Mouse (Mus musculus) frontal cortex, postnatal 10 days (tissue): ENCODE results near the gene Ctsz.

ENCODE experiments used
- DNase-seq, 2 experiments: peaks; one replicate each; pipeline ENCODE4 v3.0.0; 2022; ENCODE audit warnings: low spot score in 2 of 2, mixed read lengths in 1 of 2

Ctsz gene

DNA sequence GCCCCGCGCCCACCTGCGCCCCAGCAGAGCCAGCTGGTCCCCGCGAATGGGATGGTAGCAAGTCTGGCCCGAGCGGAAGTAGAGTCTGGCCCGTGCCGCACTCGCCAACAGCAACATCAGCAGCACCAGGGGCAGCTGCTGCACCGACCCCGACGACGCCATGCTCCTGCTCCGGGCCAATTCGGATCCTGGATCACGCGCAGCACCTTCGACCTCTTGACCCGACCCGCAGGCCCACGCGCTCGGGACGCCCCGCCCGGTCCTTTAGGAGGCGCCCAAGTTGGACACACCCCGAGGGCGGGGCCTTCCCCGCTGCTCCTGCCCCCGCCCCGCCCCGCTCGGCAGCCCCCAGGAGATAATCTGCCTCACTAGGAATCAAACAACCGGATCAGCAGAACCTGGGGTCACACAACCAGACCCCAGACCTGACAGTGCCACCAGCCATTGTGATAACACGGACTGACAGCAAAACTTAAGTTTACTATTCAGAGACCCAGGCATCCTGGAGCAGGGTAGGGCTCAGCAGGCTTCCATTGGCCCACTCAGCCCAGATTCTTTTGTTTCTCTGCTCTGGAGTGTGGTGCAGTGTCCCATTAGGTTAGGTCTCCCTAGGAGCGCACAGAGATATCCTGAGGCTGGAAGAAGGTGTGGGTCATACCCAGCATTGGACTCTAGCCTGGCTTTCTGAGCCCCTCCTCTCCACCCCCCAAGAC lies at the start of gene Ctsz:
Ctsz (minus strand) TSS at position 303 of the 713 bp plus-strand sequence.
- peak; percentile 35 to 46 for DNase-seq

DNA sequence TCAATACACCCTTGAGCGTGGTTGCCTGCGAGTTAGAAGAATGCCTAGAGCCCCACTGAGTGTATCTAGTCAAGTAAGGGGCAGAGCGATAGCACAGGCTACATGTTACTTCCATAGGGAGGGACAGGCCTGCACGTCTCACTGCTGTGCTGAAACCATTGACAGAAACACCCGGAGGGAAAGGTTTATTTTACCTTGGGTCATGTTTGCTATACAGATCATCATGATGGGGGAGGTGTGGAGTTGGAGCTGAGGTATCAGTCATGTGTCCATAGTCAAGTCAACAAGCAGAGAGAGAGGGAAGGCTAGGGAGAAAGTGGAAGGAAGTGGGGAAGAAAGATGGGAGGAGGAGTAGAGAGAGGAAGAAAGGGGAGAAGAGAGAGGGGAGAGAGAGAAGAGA lies 48.2 kb upstream of the Ctsz start:
- no peak for DNase-seq

DNA sequence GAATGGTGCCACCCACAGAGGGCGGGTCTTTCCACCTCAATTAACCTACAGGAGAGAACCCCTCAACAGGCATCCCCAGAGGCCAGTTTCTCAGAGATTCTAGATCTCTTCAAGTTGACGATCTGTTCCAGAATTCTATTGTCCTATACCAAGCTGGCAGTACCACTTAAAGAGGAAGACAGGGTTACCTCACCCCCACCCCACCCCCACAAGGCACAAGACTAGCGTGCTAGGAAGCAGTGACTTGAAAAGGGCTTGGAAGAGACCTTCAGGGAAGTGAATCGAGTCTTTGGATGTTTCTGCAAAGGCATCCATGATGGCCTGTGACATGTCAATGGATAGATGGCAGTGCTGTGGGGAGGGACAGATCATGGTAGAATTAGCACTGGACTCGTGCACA lies 39.9 kb upstream of the Ctsz start:
- DNase-seq, result no peak

DNA sequence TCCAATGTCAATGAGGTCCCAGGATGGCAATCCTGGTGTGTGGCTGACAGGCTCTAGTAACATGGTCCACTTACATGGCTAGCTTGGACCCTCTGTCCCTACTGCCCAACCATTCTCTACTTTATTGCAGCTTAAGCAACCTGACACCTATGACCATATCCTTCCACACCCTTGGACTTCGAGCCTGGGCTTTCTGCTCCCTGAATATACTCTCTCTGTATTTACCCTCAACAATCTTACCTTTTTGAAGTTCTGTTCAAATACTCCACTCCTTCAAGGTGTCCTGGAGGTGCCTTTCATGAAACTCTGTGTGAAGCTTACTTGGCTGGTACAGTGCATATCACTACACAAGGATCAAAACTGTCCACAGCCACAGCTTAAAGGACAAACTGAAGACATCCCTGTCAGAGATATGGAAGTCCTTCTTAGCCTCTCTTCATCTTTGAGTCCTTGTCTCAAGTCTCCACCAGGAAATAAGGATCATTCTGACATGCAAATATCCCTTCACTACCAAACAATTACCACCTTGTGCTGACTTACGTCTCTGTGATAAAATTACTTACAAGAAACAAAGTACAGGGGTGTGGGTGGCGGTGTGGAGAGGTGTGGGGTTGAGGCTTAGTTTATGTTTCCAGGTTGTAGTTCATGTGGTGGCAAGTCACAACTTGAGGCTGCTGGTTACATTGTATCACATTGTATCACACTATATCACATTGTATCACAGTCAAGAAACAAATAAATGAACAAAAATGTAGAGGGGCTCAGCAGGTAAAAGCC lies 38.9 kb upstream of the Ctsz start:
- no peak for DNase-seq

DNA sequence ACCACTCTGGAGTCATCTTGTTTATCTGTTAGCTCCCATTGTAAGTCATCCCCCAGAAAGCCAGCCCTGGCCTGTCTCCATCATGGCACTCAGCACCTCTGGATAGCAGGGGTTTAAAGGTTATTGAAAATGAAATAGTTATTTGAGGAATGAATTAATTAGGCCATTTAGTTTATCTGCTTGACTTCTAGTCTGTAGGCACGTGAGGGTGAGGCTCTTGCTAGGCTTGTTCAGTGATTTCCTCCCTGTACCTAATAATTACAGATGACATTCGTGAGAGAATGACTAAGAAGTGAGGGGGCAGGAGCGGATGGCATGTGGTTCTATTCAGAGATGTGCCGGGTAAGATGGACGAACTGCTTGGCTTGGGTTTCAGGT lies 34.7 kb upstream of the Ctsz start:
- DNase-seq, result no peak

DNA sequence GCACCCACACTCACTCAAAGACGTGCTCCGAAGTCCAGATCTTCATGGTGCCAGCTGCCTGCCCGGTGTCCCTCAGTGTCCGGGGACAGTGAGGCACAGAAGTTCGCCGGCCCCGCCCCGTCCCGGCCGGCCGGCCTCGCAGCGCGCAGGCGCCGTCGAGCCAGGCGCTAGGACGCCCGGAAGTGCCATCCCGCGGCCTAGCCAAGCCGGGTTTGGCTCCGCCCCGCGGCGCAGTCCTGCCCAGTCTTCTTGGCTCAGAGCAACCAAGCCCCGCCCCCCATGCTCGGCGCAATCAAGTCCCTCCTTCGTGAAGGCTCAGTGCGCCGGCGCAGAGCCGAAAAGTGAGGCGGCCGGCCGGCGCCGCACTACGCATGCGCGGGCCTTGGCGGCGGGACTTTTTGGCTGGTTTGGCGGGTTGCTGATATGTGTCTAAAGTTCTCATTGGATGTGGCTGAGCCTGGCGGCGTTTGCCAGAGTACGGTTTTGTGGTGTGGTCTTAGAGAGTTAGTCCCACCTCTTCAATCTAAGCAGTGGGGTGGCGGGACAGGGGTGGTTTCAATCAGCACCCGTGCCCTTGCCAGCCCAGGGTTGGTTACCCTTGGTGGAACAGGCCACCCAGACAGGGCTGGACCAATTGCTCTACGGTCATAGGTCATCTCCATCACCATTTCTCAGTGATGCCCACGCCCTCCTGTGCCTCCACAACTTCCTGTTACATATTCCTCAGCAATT lies 34.1 kb upstream of the Ctsz start, which contains the start of gene Prelid3b:
Prelid3b (minus strand) TSS at position 264 of the 732 bp plus-strand sequence.
- DNase-seq, result peak; percentile 98 to 99

DNA sequence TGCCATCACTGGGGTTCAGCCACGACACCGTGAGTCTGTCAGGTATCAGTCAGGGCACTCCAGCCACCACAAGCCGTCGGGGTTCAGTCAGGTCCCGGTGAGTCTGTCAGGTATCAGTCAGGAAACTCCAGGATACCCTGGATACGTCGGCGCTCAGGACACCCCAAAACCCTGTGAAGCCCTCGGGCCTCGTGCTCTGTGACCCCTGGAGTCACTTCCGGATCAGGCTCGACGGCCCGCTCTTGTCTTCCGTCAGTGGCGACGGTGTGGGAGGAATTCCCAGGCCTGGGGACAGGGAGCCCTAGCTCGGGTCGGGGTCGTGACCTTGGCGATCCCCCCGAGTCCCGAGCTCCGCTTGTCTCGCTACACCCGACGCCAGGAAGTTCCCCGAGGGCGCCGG lies 33.6 kb upstream of the Ctsz start:
- DNase-seq, result no peak

DNA sequence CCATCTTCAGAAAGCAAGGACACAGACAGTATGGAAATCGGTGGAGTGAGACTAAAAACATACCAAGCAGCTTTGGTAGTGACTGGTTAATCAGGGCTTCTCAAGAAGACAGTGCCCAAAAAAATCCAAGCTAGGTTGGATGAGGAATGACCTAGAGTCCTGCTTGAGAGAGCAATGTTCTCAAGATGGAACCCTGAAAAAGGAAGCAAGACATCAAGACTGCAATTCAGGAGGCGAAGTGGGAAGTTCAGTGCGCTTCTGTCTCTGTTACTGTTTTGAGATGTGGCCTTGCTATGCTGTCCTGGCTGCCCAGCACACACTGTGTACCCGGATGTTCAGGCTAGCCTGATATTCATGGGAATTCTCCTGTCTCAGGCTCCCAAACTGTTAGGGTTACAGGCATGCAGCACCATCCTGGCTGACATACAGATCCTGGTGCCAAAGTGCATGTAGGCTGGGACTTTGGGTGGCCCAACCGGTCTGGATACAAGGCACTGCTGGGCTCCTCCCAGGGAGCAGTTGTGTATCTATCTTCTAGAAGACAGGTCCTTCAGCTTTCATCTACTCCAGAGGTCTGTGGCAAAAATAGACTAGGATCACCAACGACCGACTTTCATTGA lies 32.1 kb upstream of the Ctsz start:
- DNase-seq, result no peak

DNA sequence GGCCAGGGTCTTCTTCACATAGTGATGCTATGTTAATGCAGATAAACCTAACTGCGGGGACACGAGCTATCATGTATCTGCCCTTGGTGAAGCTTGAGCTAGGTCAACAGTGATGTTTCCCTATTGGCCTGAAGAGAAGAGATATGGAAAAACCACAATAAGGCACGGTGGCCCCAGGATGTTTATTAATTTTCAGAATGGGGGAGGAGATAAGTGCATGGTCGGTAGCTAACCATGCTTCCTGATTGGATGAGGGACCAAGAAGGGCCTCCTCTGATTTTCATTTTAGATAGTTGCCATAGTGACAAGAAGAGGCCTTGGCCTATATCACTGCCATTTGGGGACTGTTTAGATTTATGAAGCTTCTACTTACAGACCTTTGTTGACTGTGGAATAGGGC lies 31.5 kb upstream of the Ctsz start:
- DNase-seq, result no peak

DNA sequence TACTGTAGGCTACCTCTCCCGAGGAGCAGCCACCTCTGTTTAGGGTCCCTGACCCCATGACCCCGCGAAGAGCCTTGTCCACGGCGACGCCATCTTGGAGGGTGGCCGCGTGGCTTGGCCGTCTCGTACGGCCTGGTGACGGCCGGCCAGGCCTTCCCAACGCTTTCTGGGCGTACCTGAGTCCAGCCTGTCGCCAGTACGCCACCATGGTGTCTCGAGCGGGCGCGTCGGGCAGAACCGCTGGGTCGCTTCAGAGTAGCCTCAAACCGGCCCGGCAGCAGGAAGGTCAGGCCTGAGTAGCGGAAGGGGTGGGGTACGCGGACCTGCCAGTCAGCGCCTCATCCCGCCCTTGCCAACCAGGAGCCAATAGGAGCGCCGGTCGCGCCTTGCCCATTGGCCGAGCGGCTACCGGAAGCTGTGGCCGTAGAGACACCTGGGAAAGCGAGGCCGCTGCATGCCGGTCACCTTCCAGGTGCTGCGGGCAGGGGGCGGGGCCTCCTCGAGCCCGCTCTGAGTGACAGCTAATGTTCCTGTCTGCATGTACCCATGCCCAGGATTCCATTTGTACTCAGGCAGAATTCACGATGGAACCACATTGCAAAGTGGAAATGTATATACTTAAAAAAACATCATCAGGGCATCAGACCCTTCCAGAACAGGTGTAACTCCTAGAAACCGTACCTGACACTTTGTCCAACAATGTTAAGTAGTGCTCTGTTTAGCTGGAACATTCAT lies 25.1 kb upstream of the Ctsz start, which contains the start of gene Atp5e:
Atp5e (minus strand) TSS at position 317 of the 735 bp plus-strand sequence.
- DNase-seq, result peak; percentile 94 to 96

DNA sequence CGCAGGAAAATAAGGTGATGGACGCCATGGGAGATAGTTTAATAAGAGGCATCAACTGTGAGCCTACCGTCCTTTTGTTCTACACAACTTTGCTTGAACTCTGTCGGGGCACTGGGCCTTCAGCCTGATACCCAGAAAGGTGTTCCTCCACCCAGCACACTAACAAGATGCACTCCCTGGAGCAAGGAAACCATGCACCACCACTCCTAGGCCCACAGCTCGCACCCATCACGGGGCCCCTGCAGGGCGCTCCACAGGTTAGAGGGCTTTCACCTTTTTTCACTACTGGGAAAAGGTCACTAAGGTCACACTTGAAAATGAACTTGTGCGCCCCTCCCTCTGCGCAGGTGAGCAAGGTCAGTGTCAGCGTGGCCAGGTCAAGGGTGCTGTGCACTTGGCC lies 24.5 kb upstream of the Ctsz start:
- DNase-seq, result peak in 1 of 2 experiments; percentile 36

DNA sequence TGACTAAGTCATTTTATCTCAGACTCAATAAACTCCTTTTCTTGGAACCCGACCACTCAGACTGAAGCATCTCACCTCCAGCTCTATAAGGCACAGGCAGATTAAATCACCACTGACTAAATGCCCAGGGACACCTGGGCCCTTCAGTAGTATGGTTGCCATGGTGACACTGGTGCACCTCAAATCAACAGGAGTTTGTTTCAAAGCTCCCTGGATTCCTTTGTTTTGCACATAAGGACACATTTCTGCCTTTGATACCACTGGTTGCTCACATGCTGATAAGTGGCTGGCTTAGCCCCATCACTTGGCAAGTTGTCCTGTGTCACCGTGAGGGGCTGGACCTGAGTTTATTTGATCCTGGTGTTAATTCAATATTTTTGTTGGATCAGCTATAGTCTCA lies 20.5 kb upstream of the Ctsz start:
- DNase-seq, result no peak

DNA sequence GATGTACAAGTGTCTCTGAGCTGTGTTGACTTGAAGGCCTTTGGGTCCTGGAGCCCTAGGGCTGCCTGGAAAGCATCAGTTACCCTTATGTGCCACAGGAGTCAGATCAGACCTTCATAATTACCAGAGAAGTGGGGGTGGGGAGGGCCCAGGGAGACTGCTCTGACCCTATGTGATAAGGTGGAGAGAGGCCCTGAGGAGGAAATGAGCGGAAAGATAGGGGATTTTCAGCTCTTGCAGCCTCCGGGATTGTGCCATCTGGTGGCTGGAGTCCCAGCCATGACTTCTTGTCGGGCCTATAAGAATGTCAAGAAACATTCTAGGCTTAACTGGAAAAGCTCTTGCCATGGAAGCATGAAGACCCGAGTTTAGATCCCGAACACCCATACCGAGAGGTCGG lies 14.8 kb upstream of the Ctsz start:
- no peak for DNase-seq

DNA sequence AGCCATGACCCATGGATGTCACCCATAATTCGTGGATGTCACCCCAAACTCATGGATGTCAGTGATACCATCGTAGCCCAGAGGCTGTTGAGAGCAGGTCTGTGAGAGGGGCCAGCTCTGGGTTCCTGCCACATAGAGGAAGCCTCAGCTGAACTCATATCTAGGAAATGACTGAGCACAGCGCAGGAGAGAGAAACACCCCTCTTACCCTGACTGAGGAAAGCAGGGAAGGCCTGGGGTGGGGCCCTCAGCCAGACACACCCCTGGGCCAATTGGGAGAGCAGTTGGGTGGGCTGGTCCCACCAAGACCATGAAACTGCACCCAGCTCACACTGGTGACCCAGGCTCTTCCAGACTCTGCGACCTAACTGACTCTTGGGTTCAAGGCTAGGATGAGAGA lies 11.5 kb upstream of the Ctsz start, which contains the start of gene Tubb1:
Tubb1 (plus strand) TSS at position 343 of the 400 bp plus-strand sequence.
- no peak for DNase-seq

DNA sequence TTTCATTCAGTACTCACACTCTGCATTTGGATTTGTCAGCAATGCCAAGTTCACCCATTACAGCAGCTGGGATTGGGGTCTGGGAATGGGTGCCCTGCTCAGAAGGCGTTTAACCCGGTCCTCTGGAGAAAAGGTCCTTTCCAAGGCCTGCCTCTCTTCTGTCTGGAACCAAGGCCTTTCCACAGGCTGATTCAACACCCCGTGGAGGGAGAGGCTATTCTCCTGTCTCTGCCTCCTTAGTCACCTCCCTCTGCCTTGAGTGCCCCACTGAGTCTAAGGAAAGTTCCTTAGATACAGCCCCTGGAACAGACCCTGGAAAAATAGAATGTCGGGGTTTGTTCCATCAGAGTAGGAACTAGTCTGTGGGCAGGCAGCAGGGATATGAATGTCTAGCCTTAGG lies 9.6 kb upstream of the Ctsz start:
- no peak for DNase-seq

DNA sequence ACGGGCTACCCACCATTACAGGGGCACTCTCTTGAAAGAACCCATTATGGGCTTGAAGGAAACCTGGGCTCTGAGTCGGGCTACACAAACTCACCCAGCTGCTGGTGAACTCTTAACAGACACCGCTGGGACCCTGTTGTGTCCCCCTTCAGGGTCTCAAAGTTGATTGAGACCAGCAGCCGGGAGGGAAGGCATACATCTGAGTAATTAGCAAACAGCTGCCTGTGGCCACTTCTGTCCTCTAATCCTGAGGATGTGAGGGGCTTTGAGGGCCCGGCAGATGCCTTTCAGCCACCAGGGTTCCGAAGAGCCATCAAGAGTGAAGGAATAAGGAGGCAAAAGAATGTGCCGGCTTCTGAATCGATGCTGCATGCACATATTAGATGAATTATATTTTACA lies 8.1 kb upstream of the Ctsz start:
- DNase-seq, result no peak

DNA sequence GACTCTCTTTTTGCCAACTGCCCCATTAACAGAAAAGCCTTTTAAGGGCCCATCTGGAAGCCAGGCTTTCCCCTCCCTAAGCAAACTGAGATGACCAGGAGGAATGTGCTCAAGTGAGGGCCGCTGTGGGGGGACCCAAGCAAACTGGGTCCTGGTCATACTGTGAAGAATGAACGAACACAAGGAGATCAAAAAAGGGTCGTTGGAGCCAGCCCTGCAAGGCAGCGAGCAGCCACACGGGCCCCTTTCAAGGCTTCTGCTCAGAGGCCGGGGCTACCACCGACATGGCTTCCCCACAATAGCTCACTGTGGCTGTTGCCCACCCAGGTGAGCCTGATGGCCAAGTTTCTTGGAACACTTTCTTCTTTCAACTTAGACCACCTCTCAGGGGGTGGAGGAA lies 7.7 kb upstream of the Ctsz start:
- no peak for DNase-seq

DNA sequence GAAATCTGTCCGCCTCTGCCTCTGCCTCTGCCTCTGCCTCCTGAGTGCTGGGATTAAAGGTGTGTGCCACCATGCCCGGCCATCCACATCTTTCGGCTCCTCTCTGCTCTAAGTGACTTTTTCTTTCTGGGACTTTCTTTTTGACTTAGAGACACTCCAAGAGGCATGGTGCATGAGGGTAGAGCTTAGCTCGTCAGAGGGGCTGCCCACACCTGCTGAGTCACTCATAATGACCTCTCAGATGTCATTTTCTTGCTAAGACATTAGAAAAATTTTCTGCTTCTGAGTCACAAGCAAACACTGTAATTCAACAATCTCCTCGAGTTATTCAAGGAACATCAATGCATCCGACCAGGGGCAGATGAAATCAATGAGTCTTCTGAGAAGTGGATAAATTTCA lies 6.2 kb upstream of the Ctsz start:
- no peak for DNase-seq

DNA sequence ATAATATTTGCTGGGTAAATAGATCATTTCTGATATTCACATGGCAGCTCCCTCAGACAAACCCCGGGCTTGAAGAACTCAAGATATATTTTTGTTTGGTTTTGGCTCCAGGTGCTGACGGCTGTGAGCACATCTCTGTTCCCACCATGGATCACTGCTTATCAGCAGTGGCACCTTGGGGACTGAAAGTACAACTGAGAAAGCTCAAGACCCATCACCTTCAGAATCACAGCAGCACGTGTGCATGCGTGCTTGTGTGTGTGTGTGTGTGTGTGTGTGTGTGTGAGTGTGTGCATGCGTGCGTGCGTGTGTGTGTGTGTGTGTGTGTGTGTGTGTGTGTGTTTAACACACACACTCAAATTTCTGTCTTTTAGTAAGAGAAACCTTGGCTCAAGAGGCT lies 5.5 kb upstream of the Ctsz start:
- DNase-seq, result no peak

DNA sequence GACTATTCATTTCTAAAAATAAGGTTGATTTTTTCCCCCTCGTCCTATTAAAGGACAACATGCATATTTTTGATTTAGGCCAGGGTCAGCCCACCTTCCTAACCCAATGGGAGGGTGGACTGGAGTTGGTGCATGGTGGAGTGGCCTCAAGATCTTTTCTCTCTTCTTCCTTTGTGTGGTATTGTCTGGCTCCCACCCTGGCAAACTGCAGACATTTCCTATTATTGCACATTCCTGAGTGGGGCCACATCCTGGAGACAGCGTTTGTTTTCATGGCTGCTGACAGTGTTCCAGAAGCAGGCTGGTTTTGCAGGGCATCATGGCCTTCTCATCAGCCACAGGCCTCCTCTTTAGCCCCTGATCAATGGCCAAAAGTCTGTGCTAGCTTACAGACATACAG lies 4.2 kb upstream of the Ctsz start:
- no peak for DNase-seq

DNA sequence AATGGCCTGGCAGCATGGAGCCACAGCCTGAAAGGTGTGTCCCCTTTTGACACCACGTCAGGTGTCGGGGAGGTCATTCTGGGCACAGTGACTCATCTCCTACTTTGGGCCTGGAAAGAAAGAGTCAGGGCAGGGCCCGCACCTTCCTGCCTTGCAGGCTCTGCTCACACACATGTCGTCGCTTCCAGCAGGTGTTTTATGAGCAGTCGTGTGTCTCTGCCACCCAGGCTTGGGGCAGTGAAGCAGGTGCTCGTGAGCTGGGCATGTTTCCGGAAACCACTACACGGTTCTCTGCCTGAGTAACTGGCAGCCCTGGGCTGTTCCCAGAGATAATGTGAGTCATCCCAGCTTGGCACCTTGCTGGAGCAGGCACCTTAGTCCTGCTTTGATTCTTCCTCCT lies 3.6 kb upstream of the Ctsz start:
- no peak for DNase-seq
